Mouse (Mus musculus): ENCODE results near the gene Ppp4r4.
A peak's percentile ranks its signal among the peaks of the same experiment; 100 is the strongest.

DNA sequence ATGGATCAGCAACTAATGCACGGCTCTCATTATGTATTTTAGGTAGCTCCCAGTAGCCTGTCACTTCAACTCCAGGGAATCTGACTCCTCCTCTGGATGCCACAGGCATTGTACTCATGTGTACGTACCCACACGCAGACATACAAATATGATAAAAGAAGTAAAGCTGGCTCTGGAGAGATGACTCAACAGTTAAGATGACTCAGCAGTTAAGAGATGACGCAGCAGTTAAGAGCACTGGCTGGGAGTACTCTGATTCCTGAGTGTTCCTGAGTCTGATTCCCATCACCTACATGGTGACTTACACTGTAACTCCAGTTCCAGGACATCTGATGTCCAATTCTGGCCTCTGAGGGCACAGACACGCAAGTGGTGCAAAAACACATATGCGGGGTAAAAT is 13.4 kb upstream of the Ppp4r4 start:
- TF ChIP-seq HCFC1 (IDR thresholded peaks at IDR 0.05; ENCODE audit: borderline replicate concordance, insufficient read depth, low read length) (no peak), ZC3H11A (IDR thresholded peaks at IDR 0.05; ENCODE audit: borderline replicate concordance, low read depth, low read length) (no peak), MAFK (IDR thresholded peaks at IDR 0.05; ENCODE audit: insufficient read depth, low read depth, low read length) (peak; percentile 80), ZNF384 (IDR thresholded peaks at IDR 0.05; ENCODE audit: low read depth, low read length) (no peak), CHD2 (IDR thresholded peaks at IDR 0.05; ENCODE audit: low read depth, low read length) (no peak)

All from ES-E14 (cell line).